Mouse (Mus musculus) kidney, postnatal 36 days (tissue): ENCODE data around the gene Cnksr3.

ENCODE experiments used
- DNase-seq, 2 experiments: peaks; one replicate each; pipeline ENCODE4 v3.0.0; 2021 to 2022; ENCODE audit warnings: mixed read lengths in 2 of 2

The Cnksr3 gene

DNA sequence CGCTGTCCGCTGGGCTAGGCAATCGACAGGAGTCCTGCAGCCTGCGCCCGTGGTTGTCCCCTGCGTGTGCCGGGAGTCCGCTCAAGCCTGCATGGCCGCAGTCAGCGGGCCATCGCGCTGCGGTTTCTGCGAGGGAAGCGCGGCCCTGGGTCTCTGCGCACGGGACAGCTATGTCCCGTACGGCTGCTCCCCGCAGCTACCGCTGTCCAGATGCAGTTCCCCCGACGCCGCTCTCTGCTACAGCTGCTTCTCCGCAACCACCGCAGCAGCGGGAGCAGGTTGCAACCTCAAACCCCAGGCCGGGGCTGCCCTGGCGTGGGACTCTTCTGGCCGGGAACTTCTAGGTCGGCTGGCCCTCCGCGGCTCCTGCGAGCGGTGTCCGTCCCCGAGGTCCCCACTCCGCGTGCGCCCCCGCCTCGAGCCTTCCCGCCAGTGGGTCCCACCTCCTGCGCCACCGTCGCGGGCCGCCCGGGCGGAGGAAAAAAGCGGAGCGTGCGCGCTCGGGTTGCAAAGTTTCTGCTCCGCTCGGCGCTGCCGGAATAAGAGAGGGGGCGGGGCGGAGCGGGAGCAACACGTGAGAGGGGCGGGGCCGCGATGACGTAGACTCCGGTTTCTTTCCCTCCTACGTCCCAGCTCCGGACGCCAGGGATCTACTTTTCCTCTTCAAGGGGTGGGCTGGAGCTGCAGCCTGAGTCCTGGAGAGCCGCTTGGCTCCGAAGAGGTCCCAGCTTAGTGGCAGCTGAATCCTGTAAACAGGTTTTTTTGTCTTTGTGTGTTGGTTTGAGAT, at the start of gene Cnksr3:
TSS of gene Cnksr3 (minus strand) at position 542 of the 787 bp plus-strand sequence.
- peak; percentile 98 to 99 for DNase-seq

DNA sequence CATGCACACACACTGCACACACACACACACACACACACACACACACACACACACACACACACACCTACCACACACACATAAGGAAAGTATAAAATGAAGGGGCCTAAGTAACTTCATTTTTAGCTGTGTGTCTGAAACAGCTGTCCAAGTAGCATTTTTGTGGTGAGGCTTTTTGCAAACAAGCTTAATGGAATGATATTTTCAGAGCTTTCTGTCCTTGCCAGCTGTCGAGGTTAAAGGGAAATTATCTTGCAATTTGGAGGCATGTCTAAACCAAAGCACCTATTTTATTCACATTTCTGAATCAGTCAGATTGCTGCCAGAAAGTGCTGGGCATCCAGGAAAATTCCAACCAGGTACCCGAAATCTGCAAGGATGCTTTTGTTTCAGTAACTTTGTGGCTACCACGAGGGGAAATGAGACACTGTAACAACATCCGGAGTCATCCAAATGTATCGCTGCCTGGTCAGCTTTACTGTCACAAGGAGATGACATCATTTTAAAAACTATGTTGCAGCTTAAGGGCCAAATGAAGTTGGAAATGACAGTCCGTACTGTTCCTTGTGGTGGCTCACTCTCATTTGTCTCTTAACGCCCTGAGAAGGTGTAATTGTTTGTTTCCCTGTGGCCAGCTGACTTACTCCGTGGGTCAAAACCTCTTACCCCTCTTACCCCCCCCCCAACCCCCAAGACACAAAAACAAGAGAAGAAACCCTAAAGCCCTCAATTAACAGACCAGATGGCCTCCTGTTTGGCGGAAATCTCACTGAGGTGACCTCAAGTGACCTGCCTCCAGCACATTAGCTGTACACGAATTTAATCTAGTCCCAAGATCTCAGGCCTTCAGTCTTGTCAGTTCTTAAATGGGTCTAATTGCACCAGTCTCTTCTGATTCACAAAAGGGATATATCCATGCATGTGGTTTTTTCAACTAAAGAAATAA, 48.4 kb upstream of the Cnksr3 start:
- no peak for DNase-seq

DNA sequence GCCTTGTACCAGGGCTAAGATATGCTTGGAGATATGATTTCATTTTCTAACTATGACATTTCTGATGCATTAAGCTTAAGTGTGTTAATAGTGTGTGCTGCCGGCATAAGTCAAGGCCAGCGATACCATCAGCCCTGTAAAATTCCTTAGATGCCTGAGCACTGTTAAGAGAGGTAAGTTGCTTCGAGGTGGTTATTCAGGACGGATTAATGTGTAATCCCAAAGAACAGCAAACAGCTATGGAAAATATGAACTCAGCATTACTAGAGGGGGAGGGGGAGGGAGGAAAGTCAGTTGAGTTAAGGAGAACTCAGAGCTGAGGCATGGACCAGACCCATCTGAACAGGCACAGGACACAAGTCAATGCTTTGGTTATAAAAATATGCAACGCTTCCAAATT, 46.6 kb upstream of the Cnksr3 start:
- DNase-seq = peak; percentile 46 to 84

DNA sequence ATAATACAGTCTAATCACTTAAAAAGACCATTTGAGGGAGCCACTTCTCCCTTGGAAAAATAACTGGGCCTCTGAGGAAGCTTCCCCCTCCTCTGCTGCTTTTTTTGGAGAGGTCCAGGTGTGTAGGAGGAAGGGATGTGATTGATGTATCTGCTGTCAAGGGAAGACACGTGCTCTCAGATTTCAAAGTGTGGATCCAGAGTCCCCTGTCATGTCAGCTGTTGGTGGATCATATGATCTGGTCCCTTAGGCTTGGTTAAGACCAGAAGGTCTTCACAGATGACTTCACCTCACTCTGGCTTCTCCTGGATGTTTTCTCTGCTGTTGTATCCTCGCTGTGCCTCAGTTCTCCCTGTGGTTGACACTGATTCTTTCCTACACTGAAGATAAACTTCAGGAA, 38.4 kb upstream of the Cnksr3 start:
- DNase-seq = no peak

DNA sequence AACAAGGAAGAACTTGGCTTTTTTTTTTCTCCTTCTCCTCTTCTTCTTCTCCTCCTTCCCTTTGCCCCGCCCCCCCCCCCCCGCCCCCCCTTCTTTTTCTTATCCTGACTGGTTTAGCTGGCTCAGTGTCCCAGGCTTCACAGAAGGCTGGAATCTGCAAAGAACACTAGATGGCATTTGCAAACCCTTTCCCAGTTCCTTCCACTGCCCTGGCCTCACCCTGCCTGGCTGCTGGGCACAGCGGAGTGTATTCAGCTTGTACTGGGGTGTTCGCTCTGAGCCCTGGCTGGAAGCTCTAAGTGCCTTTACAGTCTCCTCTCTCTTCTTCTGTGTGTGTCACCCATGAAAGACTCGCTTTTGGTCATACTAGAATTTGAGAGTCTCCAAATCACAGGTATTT, 22.6 kb upstream of the Cnksr3 start:
- peak; percentile 26 to 30 for DNase-seq

DNA sequence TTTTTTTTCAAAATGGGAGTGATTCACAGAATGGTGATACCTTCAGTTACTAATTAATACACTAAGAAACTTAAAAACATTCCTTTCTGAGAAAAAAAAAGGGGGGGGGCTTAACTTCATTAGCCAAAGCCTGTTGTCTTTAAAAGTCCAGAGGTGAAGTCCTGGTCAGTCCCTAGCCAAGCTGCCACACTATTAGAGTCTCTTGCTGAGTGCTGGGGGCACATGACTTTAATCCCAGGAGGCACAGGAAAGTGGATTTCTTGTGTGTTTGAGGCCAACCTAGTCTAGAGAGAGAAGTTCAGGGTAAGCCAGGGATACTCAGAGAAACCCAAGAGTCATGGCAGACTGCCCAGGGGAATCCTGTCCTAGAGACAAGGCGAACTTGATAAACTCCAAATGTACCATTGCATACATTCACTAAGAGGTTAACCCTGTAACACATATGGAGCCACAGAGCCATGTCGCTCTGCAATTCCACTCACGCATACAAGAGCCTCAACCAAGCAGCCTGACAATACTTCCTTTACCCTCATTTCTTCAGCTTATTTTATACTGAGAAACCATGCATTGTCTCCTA, 5.6 kb upstream of the Cnksr3 start:
- peak; percentile 25 to 31 for DNase-seq

DNA sequence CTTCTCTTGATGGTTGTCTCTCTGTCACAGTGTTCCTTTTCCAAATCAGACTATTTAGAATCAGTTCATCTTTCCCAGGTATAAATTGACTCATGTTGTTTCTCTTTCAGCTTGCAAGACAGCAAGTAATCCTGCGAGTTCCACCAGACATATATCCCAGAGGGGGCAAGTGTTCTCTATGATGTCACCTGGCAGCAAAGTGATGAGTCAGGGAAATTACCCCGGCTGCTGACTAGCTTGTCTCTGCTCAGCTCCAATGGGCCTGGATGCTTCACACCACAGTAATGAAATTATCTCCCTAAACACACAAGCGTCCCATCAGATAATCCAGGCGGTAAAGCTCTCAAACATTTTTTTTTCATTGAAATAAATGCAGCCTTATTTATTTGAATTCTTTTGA, 2.7 kb upstream of the Cnksr3 start:
- no peak for DNase-seq

DNA sequence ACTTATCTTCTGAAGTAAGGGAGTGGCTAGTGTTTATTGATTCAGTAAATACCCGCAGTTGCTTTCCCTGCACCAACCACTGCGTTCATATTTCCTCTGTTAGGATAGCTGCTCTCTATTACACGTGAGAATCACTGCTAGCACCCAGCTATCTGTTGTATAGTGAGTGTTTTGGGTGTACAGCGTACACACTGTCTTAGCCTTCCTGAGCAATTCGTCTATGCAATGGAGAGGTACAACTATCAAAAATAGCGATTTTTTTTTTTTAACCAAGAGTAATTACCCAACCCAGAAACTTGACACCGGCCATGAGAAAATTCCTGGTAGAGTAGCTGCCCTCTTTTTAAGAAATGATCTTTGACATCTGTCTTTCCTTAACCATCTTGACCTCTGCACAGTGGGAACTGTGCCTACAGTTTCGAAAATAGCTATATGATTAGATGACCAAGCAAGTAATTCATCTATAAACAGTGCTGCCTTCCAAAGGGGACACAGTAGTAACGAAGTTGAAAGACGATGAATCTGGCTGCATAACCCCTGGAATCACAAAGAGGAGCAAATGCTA, 1.1 kb upstream of the Cnksr3 start:
- no peak for DNase-seq

DNA sequence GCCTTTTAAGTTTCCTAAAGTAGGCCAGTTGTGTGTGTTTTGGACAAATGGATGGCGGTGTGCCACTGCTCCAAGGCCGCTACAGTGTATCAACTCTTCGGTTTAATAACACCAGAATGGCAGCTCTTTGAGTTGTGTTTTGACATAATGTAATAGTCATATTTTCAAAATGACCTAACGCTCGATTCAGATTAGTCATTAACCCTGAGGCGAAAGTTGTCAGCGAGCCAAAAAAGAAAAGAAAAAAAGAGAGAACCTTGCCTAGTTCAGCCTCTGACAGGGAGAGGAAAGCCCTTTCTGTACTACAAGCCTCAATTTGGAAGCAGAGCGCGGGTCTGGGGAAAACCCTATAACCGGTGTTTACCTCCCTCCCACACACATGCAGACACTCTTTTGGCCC, 500 bp upstream of the Cnksr3 start:
- DNase-seq = peak; percentile 65 to 85

DNA sequence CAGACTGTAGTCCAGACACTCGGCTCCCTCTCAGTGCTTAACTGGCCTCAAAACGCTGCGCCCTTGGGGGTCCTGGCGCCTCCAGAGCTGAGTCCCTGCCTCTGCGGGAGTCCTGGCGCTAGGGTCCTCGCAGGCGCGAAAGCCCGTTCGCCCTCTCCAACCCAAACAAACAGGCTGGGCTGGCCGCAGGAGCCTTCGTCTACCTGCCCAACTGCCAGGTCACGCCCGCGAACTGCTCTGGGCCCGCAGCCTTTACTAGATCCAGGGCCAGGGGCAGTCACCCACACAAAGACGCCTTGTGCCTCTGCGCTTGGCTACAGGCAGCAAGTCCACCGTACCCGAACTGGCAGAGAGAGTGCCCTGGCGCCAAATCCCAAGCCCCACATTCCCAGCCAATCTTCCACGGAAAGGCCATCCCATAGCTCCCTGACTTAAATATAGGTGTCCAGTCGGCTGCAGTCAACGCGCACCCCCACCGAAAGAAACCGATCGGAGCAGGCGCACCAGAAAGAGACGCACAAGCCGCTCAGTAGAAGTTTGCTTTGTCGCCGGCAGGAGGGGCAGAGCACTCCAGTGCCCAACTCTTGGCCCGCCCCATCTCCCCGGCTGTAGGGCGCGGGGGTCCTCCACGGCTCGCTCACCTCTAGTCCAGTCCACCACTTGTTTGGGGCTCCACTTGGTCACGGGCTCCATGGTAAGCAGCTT, 894 bp downstream of the Cnksr3 start:
- DNase-seq = peak; percentile 78 to 86

DNA sequence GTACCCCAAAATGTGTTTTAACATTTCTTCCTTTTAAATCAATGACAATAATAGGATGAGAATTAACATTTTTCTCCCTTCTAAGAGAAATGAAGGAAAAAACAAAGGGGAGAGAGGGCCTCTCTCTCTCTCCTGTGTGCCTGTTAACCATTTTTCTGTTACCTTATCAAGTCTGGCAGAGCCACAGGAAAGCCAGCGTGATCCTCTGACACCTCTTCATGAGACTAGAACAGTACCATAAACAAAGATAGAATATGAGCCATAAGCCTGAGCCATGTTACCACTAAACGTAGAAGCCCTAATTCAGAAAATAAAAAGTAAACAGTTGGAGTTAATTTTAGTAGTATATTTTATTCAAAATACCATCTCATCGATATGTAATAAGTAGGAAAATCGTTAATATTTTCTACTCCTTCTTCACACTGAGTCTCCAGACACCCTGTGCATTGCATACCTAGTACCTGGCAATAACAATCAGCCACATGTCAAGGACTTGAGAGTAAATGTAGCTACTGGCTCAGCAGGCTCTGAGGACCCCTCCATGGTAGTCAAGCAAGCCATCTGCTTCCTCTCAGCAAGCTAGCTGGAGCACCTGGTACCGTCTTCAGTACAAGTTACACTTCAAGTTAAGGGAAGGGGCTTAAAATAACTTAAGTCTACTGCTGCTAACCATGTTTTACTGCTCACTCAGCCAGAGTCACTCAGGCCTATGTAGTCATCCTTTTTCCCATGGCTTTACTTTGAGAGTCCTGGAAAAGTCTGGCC, 2.2 kb downstream of the Cnksr3 start:
- no peak for DNase-seq

DNA sequence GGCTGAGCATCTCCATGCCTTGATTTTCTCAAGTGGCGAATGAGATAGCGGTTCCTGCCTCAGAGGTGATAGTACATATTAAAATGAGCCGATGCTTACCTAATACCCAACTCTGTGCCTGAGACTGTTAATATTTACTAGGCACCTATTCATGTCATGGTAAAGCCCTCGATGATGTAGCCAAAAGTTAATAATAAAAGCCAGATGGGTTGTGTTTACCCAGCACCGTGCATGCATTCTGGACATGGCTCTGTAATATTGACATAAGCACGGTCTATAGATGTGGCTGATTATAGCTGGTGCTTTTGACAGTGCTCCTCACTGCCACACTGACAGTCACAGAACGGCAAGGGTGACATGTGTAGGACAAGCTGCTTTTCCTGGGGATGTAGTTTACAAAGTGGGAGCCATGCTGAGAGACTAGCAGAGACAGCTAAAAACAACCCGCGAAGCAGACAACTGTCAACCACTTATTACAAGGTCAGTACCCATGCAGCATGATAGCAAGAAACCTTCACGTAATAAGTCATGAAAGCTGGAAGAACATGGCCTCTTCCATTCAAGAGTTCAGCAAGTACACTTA, 3.1 kb downstream of the Cnksr3 start:
- DNase-seq = no peak

DNA sequence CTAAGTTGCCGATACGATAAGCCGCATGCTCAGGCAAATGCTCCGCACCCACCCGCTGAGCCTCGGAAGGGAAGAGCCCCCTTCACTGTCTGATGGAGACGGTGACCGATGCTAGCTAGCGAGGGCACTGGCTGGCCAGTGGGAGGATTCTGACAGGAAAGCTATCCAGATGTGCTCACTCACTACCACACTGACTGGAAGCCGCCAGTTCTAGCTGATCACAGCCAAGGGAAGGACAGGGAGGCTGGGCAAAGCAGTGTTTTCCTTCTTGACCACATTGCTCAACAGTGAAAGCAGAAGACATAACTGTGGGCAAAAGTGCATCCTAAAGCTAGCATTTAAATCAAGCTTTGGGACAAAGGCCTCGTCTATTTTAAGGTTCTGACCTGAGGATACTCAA, 4.7 kb downstream of the Cnksr3 start:
- no peak for DNase-seq

DNA sequence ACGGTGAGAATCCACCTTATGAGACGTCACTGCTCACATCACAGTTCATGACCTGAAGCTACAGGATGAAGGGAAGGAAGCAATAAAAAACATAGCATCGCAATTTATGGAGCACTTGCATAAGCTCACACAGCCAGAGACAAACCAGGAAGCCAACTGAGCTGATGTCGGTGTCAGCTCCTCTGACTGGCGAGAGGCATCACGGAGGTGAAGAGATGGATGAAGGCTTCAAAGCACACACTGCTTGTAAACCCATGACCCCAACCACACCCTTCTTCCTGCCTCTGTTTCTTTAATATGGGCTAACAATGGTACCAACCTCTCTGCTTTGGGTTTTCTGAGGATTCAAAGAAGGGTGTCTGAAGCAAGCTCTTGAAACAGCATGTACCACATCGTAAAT, 5.5 kb downstream of the Cnksr3 start:
- no peak for DNase-seq

DNA sequence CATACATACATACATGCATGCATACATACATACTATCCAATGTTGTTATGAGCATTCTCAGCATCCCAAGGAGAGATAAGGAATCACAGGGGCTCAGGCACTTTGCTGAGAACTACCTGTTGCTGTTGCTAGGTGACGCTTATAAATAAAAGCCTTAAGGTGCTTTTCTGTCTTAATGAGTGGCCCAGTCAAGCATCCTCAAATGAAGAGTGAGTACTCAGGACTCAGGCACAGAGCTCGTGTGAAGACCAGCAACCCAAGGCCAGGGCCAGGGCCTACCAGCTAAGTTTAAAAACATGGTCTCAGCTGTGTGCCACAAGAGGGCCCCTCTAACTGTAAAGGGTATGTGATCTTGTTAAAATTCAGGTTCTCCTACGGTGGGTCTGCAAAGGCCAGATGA, 6.5 kb downstream of the Cnksr3 start:
- no peak for DNase-seq

DNA sequence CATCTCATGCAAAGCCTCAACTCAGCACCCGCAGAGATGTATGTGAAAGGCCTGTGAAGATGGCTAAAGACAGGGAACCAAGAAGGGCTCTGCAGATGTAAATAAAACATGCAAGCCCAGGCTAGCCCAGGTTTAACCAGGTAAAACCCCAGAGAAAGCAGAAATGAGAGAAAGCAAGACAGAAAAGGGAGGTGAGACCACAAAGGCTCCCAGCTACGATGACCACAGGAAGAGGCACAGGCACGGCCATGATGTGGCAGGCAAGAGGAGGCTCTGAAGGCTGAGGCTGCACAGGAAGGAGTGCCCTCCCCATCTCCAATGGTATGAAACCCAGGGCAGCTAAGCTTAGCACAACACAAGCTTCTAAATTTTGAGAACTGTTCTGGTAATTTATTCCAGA, 7.1 kb downstream of the Cnksr3 start:
- no peak for DNase-seq

DNA sequence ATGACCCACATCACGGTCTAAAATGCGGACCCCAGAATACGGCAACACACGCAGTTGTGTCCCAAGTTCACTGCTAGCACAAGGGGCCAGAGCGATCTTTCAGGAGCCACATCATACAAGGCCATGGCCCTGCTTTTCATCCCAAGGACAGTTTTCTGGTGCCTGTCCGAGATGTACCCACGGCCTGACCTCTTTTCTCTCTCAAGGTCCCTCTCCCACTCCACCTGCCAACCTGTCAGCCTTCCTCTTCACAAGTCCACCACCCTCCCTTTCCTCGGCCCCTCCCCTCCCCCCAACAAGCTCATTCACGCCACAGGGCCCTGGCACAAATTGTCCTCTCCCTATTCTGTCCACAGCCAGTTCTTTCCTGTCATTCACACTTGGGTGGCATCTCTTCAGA, 9.5 kb downstream of the Cnksr3 start:
- DNase-seq = no peak

DNA sequence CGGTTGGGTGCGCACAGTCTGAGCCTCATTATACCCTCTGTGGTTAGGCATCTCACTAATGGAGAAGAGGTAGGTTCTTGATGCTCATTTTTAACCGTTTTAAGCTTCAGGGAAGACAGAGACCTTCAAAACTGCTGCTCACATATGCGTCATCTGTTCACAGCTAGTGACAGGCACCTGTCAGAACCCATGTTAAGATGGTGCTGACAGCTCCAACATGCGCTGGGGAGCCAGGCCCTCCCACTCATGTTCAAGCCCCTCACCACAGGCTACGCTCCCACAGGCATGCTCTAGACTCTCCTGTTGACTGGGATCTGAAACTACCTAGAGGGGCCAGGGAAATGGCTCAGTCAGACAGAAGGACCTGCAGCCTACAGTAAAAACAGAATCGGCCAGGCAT, 11.4 kb downstream of the Cnksr3 start:
- DNase-seq = no peak

DNA sequence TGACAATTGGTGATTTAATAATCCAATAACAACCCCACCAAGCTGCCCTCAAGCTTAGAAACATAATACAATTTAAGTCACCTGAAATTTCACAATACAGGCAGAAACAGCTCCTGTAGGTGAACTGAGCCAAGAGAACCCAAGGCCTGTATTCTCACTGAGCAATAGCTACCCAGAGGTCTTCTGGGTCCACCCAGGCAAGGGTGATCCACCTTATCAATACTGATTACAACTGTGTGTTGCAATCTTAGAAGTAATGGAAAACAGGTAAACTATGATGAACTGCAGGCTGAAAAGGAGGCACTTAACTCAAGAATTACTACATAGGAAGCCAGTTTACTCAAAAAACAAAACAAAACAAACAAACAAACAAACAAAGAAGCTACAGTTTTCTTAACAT, 13.8 kb downstream of the Cnksr3 start:
- DNase-seq = no peak

DNA sequence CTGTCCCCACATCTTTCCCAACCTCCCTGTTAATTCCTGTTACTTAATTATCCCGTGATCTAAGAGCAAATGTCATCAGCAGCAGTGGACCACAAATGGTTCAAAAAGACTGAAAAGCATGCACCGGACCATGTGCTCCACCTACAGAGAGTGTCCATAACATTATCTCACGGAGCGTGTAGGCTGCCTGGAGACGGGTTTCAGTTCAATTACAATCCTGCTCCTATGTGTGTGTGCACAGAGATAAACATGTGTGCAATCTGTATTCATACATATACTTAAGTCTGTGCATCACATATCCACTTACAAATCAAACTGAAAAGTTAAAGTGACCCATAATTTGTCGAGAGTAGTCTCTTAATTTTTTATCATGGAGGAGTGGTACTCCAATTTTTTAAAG, 14.3 kb downstream of the Cnksr3 start:
- no peak for DNase-seq

DNA sequence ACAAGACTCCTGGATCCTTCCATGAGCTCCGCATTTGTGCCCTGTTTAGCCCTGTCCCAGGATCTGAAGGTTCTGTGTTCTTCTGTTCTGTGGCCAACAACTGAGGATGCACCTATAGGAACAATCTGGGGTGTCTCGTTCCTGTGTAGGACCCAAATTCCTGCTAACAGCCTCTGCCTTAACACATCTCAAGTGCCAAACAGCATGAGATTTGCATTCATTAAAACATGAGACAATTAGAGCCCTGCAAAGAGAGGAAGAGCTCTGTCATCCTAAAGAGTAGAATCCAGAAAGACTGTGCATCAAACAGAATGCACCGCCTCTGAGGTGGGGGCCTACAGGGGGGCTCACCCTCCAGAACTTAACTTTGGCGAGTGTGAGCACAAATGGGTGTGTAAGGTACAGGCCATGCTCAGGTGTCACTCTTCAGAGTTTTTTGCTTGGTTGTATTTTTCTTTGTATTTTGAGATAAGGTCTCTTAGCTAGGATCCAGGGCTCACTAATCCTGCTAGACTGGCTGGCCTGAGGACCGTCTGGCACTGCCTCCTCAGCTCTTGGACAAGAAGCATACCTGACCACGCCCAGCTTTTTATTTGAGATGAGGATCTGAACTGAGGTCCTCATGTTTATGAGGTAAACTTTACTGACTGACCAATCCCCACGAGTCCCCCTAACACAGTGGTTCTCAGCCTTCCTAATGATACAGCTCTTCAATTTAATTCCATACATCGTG, 15.2 kb downstream of the Cnksr3 start:
- DNase-seq = no peak
